Mouse (Mus musculus) intestine, embryonic 14.5 days (tissue): Measurements from ENCODE around the gene Stk32c. TPM values are rescaled to one million over a fixed set of nuclear protein-coding genes. Genes with fewer than 3 reads are reported as not detected.

ENCODE experiments used
- ATAC-seq: fragments of 200-750 bp; cut with Nextera tagmentation; replicated peaks from 2 replicates; pipeline ENCODE4 v1.8.0; 2017; ENCODE audit warnings: low read depth, moderate number of reproducible peaks, moderate TSS enrichment, moderate library complexity; ENCODE audit not compliant: low FRiP score, low TSS enrichment
- DNase-seq: peaks from one replicate; pipeline ENCODE4 v3.0.0-alpha.2; 2018; ENCODE audit warnings: low spot score
- H3K27ac ChIP-seq: fragments of 300-500 bp; sonication (generic); 2 replicates; pipeline ENCODE4 v1.5.1; 2014; ENCODE audit warnings: low read depth, mild to moderate bottlenecking, control low read depth
- H3K27me3 ChIP-seq: fragments of 300-500 bp; sonication (generic); replicated peaks from 2 replicates; pipeline ENCODE4 v1.6.1; 2014; ENCODE audit warnings: low read length, control low read depth; ENCODE audit not compliant: control insufficient read depth, insufficient read depth
- H3K36me3 ChIP-seq: fragments of 300-500 bp; sonication (generic); 2 replicates; pipeline ENCODE4 v1.6.1; 2014; ENCODE audit warnings: low read length, control low read depth; ENCODE audit not compliant: control insufficient read depth, insufficient read depth
- H3K4me1 ChIP-seq: fragments of 300-500 bp; sonication (generic); replicated peaks from 2 replicates; pipeline ENCODE4 v1.6.1; 2014; ENCODE audit warnings: low read length, control low read depth, mixed read lengths; ENCODE audit not compliant: control insufficient read depth, insufficient read depth
- H3K4me2 ChIP-seq: fragments of 300-500 bp; sonication (generic); 2 replicates; pipeline ENCODE4 v1.6.1; 2014; ENCODE audit warnings: low read length
- H3K4me3 ChIP-seq: fragments of 300-500 bp; sonication (generic); 2 replicates; pipeline ENCODE4 v1.5.1; 2014; ENCODE audit warnings: low read depth, low read length, control low read depth, mixed read lengths
- H3K9ac ChIP-seq: fragments of 300-500 bp; sonication (generic); 2 replicates; pipeline ENCODE4 v1.6.1; 2014; ENCODE audit warnings: mild to moderate bottlenecking, low read length
- H3K9me3 ChIP-seq: fragments of 300-500 bp; sonication (generic); 2 replicates; pipeline ENCODE4 v1.6.1; 2016; ENCODE audit warnings: low read length, control low read depth; ENCODE audit not compliant: control insufficient read depth
- WGBS: fragments of 180-500 bp; shearing (Covaris S2); extraction: QIAGEN DNeasy Blood & Tissue Kit; methylation state at CpG from one replicate; pipeline ENCODE4 v1.1.7; 2014; 5-methylcytosine and 5-hydroxymethylcytosine counted together
- polyA plus RNA-seq: library from polyadenylated mRNA; unstranded; fragments of >200 nt; fragmentation: Nextera tagmentation; extraction: Ambion mirVana; gene quantifications from 2 replicates; pipeline ENCODE4 v1.2.1, GENCODE M21; 2014

The Stk32c gene
- 0.12 and 0.15 TPM in 2 replicates for polyA plus RNA-seq

DNA sequence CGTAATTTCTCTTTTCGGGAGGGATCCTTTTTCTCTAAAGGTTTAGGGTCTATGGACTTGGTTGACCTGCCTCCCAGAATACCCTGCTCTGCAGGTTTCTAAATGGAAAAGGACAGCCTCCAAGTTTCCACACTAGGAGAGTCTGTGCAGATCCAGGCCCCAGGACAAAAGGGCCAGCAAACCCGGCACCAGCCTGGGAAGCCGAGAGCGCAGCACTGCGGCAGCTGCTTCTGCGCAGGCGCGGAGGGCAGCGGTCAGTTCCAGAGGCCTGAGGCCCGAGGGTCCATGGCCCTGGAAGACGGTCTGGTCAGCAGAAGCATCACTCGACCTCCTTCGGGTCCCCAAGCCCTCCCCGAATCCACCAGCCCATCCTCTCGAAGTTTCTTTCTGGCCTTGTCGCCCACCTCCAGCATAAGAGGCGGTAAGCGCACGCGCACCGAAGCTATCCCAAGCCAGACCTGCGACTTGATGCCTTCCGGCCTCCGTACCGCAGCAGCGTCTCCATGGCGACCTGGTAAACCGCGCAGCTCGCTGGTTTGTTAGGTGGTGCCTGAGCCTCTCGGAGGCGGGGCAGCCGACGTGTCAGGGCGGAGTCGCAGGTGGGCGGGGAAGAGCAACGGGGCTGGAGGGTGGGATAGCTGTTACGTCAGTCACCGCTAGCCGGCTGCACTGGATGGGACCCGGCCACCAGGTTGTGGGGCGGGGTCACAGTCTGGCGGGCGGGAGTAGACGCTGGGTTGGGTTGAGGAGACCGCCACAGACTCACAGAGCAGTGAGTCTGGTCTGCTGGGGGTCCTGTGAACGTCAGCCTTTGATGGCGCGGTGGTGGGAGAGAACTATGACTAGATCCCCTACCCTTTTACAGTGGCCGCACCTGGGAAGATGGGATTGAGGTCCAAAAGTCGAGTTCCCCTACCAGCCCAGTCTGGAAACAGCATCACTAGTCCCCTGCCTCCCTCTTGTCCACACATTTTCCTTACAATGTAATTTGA, at the start of gene Stk32c, which contains the start of gene Lrrc27:
Gene Stk32c, minus strand, starts transcription at position 554 of the 992 bp plus-strand sequence.
Gene Lrrc27, plus strand, starts transcription at position 235 of the 992 bp plus-strand sequence.
- H3K4me3 ChIP-seq: peak within 1 kb of the TSS; percentile 53
- peak within 1 kb of the TSS; percentile 76 for H3K9ac ChIP-seq
- H3K4me1 ChIP-seq: peaks cover 10% of the 10 kb centered on the region
- ATAC-seq (peak; percentile 99), DNase-seq (peak; percentile 98)
- peak within 1 kb of the TSS; percentile 71 for H3K4me2 ChIP-seq
- WGBS: 2% methylated on average over 53 of the region's 53 CpGs
- no peaks in the 10 kb centered on the region for H3K9me3 ChIP-seq
- H3K27ac ChIP-seq: peak within 1 kb of the TSS; percentile 82
- no peaks in the 10 kb centered on the region for H3K27me3 ChIP-seq
- H3K36me3 ChIP-seq: no peaks in the 10 kb centered on the region

GRCm38 (mm10) chr7:139257752-139258542, 44.8 kb upstream of the Stk32c start:
- Histone ChIP-seq H3K4me1 (peaks cover 8% of the 10 kb centered on the region), H3K27me3 (no peaks in the 10 kb centered on the region), H3K9ac (no peak overlapping the region), H3K4me3 (no peak overlapping the region), H3K36me3 (peaks cover 34% of the 10 kb centered on the region), H3K9me3 (peaks cover 3% of the 10 kb centered on the region; the same call in 1 of the 2 replicates), H3K27ac (peak overlapping the region; percentile 44), H3K4me2 (no peak overlapping the region)
- 53% methylated on average over 10 of the region's 10 CpGs for WGBS
- ATAC-seq: peak; percentile 91
- DNase-seq: peak; percentile 79

DNA sequence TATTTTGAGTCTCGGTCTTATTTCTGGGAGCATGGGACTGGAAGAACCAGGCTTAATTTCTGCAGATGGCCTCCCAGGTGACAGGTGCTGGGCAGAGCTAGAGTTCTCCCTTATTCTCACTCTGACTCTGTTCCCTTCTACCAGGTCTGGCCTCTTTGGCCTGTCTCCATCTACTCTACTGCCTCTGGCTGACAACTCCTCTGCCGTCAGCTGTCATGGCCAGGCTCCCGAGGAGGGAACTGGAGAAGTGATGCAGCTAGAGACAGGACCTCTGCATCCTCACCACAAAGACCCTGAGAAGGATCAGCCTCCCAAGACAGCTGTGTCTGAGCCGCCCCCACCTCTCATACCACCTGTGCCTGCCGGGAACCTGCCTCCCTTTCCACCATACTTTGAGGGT, 41.5 kb upstream of the Stk32c start:
- peaks cover 32% of the 10 kb centered on the region for H3K36me3 ChIP-seq
- no peaks in the 10 kb centered on the region for H3K27me3 ChIP-seq
- H3K4me1 ChIP-seq: peaks cover 41% of the 10 kb centered on the region
- H3K27ac ChIP-seq: no peak overlapping the region
- H3K4me3 ChIP-seq: no peak overlapping the region
- DNase-seq (no peak), ATAC-seq (no peak)
- no peak overlapping the region for H3K9ac ChIP-seq
- no peaks in the 10 kb centered on the region for H3K9me3 ChIP-seq
- 89% methylated on average over 5 of the region's 5 CpGs for WGBS
- no peak overlapping the region for H3K4me2 ChIP-seq

DNA sequence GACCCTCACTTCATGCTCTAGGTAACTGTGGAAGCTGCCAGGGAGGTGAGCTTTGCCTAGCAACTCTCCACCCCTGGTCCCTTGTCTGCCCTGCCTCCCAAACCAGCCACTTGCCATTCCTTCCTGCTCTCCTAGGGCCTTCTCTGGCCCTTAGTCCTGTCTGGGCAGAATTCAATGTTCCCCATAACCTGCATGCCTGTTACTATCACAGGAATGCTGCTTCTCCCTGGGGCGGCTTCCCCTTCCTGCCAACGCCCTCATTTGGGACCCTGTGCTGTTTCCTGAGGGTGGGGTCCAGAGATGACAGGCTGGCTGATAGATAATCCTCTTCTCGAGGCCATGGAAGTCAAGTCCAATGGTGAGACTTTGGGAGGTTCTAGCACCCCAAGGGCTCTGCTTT, 40.4 kb upstream of the Stk32c start:
- no peak overlapping the region for H3K9ac ChIP-seq

DNA sequence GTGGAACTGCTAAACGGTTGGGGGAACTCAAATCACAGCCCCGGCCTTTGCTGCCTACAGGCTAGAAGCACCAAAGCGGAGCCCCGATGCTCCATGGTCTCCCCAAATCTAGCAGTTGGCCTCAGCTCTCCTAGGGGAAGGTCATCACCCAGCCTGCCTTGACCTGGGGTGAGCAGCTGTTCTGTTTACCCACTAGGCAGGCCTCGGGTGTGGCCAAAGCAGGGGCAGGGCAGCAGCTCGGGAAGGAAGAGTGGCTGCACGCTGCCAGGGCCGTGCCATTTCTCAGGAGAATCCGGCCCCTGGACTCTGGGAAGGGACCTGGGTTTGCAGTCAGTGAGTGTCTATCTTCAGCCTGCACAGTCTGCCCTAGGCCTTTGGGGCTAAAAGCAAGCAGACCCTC, 39.9 kb upstream of the Stk32c start:
- WGBS: 52% methylated on average over 9 of the region's 9 CpGs
- Histone ChIP-seq H3K9ac (no peak overlapping the region), H3K27me3 (no peaks in the 10 kb centered on the region), H3K4me2 (peak overlapping the region; percentile 22; the same call in 1 of the 2 replicates), H3K36me3 (peaks cover 31% of the 10 kb centered on the region), H3K27ac (0 out of 2 replicates have a peak overlapping the region, but pooled peaks have one; percentile 76), H3K9me3 (no peaks in the 10 kb centered on the region), H3K4me3 (no peak overlapping the region), H3K4me1 (peaks cover 46% of the 10 kb centered on the region)
- ATAC-seq: no peak
- DNase-seq: no peak

More for the DNA sequence above, 40.4 kb upstream of the Stk32c start:
- no peaks in the 10 kb centered on the region for H3K9me3 ChIP-seq
- peaks cover 31% of the 10 kb centered on the region for H3K36me3 ChIP-seq
- H3K4me2 ChIP-seq: peak overlapping the region; percentile 22; the same call in 1 of the 2 replicates
- 68% methylated on average over 3 of the region's 3 CpGs for WGBS
- no peak overlapping the region for H3K4me3 ChIP-seq
- ATAC-seq: no peak
- H3K27ac ChIP-seq: no peak overlapping the region
- no peak for DNase-seq
- H3K27me3 ChIP-seq: no peaks in the 10 kb centered on the region
- peaks cover 46% of the 10 kb centered on the region for H3K4me1 ChIP-seq

- Histone ChIP-seq H3K4me3 (no peak overlapping the region), H3K9ac (no peak overlapping the region), H3K27me3 (no peaks in the 10 kb centered on the region), H3K9me3 (no peaks in the 10 kb centered on the region), H3K27ac (peak overlapping the region; percentile 76), H3K4me1 (peaks cover 50% of the 10 kb centered on the region), H3K36me3 (peaks cover 30% of the 10 kb centered on the region), H3K4me2 (peak overlapping the region; percentile 25)
- DNase-seq (no peak), ATAC-seq (no peak)
- WGBS: 77% methylated on average over 7 of the region's 7 CpGs
These were observed 39.5 kb upstream of the Stk32c start for GRCm38 (mm10) chr7:139252566-139252965.

GRCm38 (mm10) chr7:139251881-139252301, 38.8 kb upstream of the Stk32c start:
- Histone ChIP-seq H3K9me3 (no peaks in the 10 kb centered on the region), H3K4me2 (peak overlapping the region; percentile 25; the same call in 1 of the 2 replicates), H3K4me3 (no peak overlapping the region), H3K4me1 (peaks cover 55% of the 10 kb centered on the region), H3K27ac (peak overlapping the region; percentile 76), H3K27me3 (no peaks in the 10 kb centered on the region), H3K9ac (peak overlapping the region; percentile 7; the same call in 1 of the 2 replicates), H3K36me3 (peaks cover 23% of the 10 kb centered on the region)
- DNase-seq (peak; percentile 82), ATAC-seq (0 out of 2 replicates have a peak, but pooled peaks have one; percentile 10)
- WGBS: 8% methylated on average over 5 of the region's 5 CpGs
